Mouse (Mus musculus): ENCODE data around the gene Chic1. TPM values are rescaled to one million over a fixed set of nuclear protein-coding genes. Genes with fewer than 3 reads are reported as not detected.

Chic1 gene
- polyA plus RNA-seq, 2 experiments = 0.23 to 0.26 TPM

- Histone ChIP-seq H3K4me3 (ENCODE audit: insufficient read depth in 1 of 2, low read depth in 2 of 2, low read length in 2 of 2) (no peak within 1 kb of the TSS), H3K9me3 (ENCODE audit: control insufficient read depth, low read length) (no peaks in the 10 kb centered on the region), H3K27me3 (ENCODE audit: control insufficient read depth, insufficient read depth, low read length) (no peaks in the 10 kb centered on the region; the same call in 1 of the 2 replicates), H3K27ac (no peak within 1 kb of the TSS), H3K36me3 (replicated peaks; ENCODE audit: control insufficient read depth, insufficient read depth, low read depth) (no peaks in the 10 kb centered on the region), H3K4me1 (replicated peaks; ENCODE audit: control insufficient read depth in 2 of 2, insufficient read depth in 2 of 2, low read length in 1 of 2) (no peaks in the 10 kb centered on the region), H3K4me2 (ENCODE audit: low read depth) (no peak within 1 kb of the TSS), H3K9ac (replicated peaks) (no peak within 1 kb of the TSS)
- ATAC-seq (ENCODE audit: insufficient read depth) (no peak), DNase-seq (ENCODE audit: low read depth in 3 of 3, low spot score in 3 of 3) (no peak)
- WGBS (ENCODE audit: insufficient replicate concordance) = 54% methylated on average over 5 of the region's 5 CpGs
- TF ChIP-seq EP300 (IDR thresholded peaks at IDR 0.05; ENCODE audit: low read depth) = no peak
These were observed 57.9 kb downstream of the Chic1 start, which contains the start of gene Tsx for GRCm38 (mm10) chrX:103414167-103414566. Gene Tsx, plus strand, starts transcription at chrX:103414467.

GRCm38 (mm10) chrX:103421710-103422109, 65.4 kb downstream of the Chic1 start, which contains the start of gene Gm26992:
Gene Gm26992, plus strand, starts transcription at chrX:103422010.
- no peaks in the 10 kb centered on the region for H3K36me3 ChIP-seq (replicated peaks; ENCODE audit: control insufficient read depth, insufficient read depth, low read depth)
- H3K9me3 ChIP-seq (ENCODE audit: control insufficient read depth, low read length) = no peaks in the 10 kb centered on the region
- 62% methylated on average over 2 of the region's 2 CpGs for WGBS (ENCODE audit: insufficient replicate concordance)
- no peak within 1 kb of the TSS for H3K27ac ChIP-seq
- ATAC-seq (ENCODE audit: insufficient read depth) (no peak), DNase-seq (ENCODE audit: low read depth in 3 of 3, low spot score in 3 of 3) (no peak)
- H3K4me1 ChIP-seq (replicated peaks; ENCODE audit: control insufficient read depth in 2 of 2, insufficient read depth in 2 of 2, low read length in 1 of 2) = no peaks in the 10 kb centered on the region
- no peak within 1 kb of the TSS for H3K4me2 ChIP-seq (ENCODE audit: low read depth)
- no peak within 1 kb of the TSS for H3K4me3 ChIP-seq (ENCODE audit: insufficient read depth in 1 of 2, low read depth in 2 of 2, low read length in 2 of 2)
- H3K9ac ChIP-seq (replicated peaks) = no peak within 1 kb of the TSS
- no peaks in the 10 kb centered on the region for H3K27me3 ChIP-seq (ENCODE audit: control insufficient read depth, insufficient read depth, low read length)
- TF ChIP-seq EP300 (IDR thresholded peaks at IDR 0.05; ENCODE audit: low read depth) = no peak
- TF ChIP-seq CTCF (IDR thresholded peaks at IDR 0.05; ENCODE audit: low read depth) = no peak

- no peak overlapping the region for H3K27ac ChIP-seq
- 55% methylated on average over 7 of the region's 7 CpGs for WGBS (ENCODE audit: insufficient replicate concordance)
- H3K4me3 ChIP-seq (ENCODE audit: insufficient read depth in 1 of 2, low read depth in 2 of 2, low read length in 2 of 2) = no peak overlapping the region
- H3K36me3 ChIP-seq (replicated peaks; ENCODE audit: control insufficient read depth, insufficient read depth, low read depth) = no peaks in the 10 kb centered on the region
- H3K4me2 ChIP-seq (ENCODE audit: low read depth) = no peak overlapping the region
- TF ChIP-seq CTCF (IDR thresholded peaks at IDR 0.05; ENCODE audit: low read depth) (no peak), EP300 (IDR thresholded peaks at IDR 0.05; ENCODE audit: low read depth) (no peak)
- H3K9ac ChIP-seq (replicated peaks) = no peak overlapping the region
- ATAC-seq (ENCODE audit: insufficient read depth) (no peak), DNase-seq (ENCODE audit: low read depth in 3 of 3, low spot score in 3 of 3) (no peak)
- no peaks in the 10 kb centered on the region for H3K4me1 ChIP-seq (replicated peaks; ENCODE audit: control insufficient read depth in 2 of 2, insufficient read depth in 2 of 2, low read length in 1 of 2)
- no peaks in the 10 kb centered on the region for H3K9me3 ChIP-seq (ENCODE audit: control insufficient read depth, low read length)
- no peaks in the 10 kb centered on the region for H3K27me3 ChIP-seq (ENCODE audit: control insufficient read depth, insufficient read depth, low read length)
These were observed 71.4 kb downstream of the Chic1 start for GRCm38 (mm10) chrX:103427677-103428076.

GRCm38 (mm10) chrX:103432293-103432692, 76.0 kb downstream of the Chic1 start:
- H3K9ac ChIP-seq (replicated peaks) = no peak overlapping the region
- DNase-seq (ENCODE audit: low read depth in 3 of 3, low spot score in 3 of 3) (no peak), ATAC-seq (ENCODE audit: insufficient read depth) (no peak)
- H3K27ac ChIP-seq = no peak overlapping the region
- H3K4me2 ChIP-seq (ENCODE audit: low read depth) = no peak overlapping the region
- no peaks in the 10 kb centered on the region for H3K36me3 ChIP-seq (replicated peaks; ENCODE audit: control insufficient read depth, insufficient read depth, low read depth)
- 52% methylated on average over 7 of the region's 7 CpGs for WGBS (ENCODE audit: insufficient replicate concordance)
- no peak overlapping the region for H3K4me3 ChIP-seq (ENCODE audit: insufficient read depth in 1 of 2, low read depth in 2 of 2, low read length in 2 of 2)
- H3K27me3 ChIP-seq (ENCODE audit: control insufficient read depth, insufficient read depth, low read length) = no peaks in the 10 kb centered on the region
- no peaks in the 10 kb centered on the region for H3K4me1 ChIP-seq (replicated peaks; ENCODE audit: control insufficient read depth in 2 of 2, insufficient read depth in 2 of 2, low read length in 1 of 2)
- no peaks in the 10 kb centered on the region for H3K9me3 ChIP-seq (ENCODE audit: control insufficient read depth, low read length)
- TF ChIP-seq EP300 (IDR thresholded peaks at IDR 0.05; ENCODE audit: low read depth) (no peak), CTCF (IDR thresholded peaks at IDR 0.05; ENCODE audit: low read depth) (no peak)

GRCm38 (mm10) chrX:103438023-103438422, 81.7 kb downstream of the Chic1 start:
- ATAC-seq (ENCODE audit: insufficient read depth) = no peak
- H3K4me1 ChIP-seq (replicated peaks; ENCODE audit: control insufficient read depth in 2 of 2, insufficient read depth in 2 of 2, low read length in 1 of 2) = no peaks in the 10 kb centered on the region

More at GRCm38 (mm10) chrX:103438023-103438422, 81.7 kb downstream of the Chic1 start:
- TF ChIP-seq EP300 (IDR thresholded peaks at IDR 0.05; ENCODE audit: low read depth) = no peak
- TF ChIP-seq CTCF (IDR thresholded peaks at IDR 0.05; ENCODE audit: low read depth) = no peak
- Histone ChIP-seq H3K9me3 (ENCODE audit: control insufficient read depth, low read length) (no peaks in the 10 kb centered on the region), H3K27me3 (ENCODE audit: control insufficient read depth, insufficient read depth, low read length) (peaks cover 6% of the 10 kb centered on the region; the same call in 1 of the 2 replicates), H3K4me3 (ENCODE audit: insufficient read depth in 1 of 2, low read depth in 2 of 2, low read length in 2 of 2) (no peak overlapping the region), H3K9ac (replicated peaks) (no peak overlapping the region), H3K27ac (no peak overlapping the region), H3K36me3 (replicated peaks; ENCODE audit: control insufficient read depth, insufficient read depth, low read depth) (no peaks in the 10 kb centered on the region), H3K4me2 (ENCODE audit: low read depth) (no peak overlapping the region)
- DNase-seq (ENCODE audit: low read depth in 3 of 3, low spot score in 3 of 3) = no peak
- 9% methylated on average over 9 of the region's 9 CpGs for WGBS (ENCODE audit: insufficient replicate concordance)
